Mouse (Mus musculus) testis, postnatal 10 days (tissue): ENCODE measurements around the gene Adra1b.

Experiments used
- DNase-seq: peaks from one replicate; pipeline ENCODE4 v3.0.0; 2021; ENCODE audit warnings: low spot score

Gene Adra1b

GRCm38 (mm10) chr11:43895323-43895722, 5.7 kb downstream of the Adra1b start:
- DNase-seq = no peak

- no peak for DNase-seq
Measured at GRCm38 (mm10) chr11:43892546-43892945, 8.5 kb downstream of the Adra1b start.

DNA sequence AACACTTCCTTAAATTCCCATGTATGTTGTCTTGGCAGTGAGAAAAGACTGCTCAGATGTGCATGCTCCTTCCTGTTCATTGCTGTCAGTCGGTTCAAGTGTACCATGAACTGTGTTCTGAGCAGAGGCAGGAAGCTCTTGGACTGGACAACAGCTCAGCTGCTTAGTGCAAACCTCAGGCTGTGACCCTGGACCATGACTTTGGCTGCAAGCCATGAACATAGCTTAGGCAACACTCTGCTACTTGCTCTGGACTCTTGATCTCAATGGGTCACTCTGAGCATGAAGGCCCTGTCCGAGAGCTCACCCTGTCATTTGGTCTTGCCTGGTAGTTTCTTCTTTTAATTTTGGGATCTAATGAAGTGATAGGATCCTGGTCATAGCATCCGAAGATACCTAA, 9.6 kb downstream of the Adra1b start:
- DNase-seq = no peak

DNA sequence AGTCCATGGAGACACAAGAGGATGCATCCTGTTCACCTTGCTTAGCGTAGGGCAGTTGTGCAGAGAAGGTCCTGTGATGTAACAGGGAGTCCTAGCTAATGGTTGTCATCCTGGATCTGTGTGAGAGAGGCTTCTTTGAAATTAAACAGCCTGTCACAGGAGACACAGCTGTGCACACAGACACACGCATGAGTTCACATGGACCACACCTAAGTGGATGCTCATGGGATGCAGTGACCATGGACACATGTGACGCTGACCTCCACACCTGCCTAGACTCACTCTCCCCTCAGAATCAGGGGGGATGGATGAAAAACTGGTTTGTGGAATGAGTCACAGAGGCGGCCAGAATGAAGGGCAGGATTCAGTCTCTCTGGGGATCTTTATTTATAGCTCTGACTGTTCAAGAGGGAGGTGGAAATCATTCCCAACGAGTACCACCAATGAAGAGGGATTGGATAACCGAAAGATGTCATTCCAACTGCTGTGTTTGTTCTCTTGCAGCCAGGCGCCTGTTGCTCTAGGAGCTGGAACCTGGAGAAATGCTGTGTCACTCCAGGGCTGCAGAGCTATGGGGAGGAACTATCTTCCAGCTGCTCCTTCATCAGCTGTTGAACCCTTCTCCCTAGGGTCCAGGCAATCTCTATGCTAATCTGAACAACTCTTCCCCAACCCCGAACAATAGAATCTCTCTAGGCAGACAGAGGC, 11.6 kb downstream of the Adra1b start:
- no peak for DNase-seq

DNA sequence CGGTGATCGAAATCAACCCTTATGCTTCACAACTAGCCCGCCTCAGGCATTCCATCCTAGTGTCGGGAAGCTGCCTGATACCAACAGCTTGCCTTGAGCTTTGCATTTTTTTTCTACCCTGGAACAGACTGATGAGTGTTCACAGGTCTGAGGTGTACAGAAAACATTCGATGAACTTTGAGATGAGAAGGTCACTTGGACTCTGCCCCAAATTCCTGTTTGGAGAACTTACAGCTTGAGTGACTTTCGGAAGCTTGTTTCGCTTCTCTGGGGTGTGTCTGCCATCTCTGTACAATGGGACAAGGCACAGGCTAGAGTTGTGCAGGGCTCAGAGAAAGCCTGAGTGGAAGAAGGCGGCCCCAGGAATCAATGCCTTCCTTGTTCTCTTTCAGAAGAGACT, 12.3 kb downstream of the Adra1b start:
- no peak for DNase-seq

DNA sequence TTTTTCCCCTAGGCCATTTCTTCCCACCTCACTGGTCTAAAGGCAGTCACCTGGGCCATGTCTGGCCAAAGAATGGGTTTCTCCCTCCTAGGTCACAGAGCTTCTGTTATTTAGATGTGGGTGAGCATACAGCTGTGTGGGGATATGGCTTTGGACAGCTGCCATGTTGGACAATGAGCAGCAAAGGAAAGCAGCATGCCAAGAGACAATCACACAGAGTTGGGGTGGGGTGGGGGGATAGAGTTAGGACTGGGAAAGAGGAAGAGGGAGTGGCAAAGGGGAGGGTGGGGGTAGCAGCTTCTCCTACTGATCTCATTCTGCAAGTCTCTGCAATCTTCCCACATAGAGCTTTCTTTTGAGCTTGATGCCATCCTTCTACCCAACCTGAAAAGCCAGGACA, 13.4 kb downstream of the Adra1b start:
- no peak for DNase-seq

DNA sequence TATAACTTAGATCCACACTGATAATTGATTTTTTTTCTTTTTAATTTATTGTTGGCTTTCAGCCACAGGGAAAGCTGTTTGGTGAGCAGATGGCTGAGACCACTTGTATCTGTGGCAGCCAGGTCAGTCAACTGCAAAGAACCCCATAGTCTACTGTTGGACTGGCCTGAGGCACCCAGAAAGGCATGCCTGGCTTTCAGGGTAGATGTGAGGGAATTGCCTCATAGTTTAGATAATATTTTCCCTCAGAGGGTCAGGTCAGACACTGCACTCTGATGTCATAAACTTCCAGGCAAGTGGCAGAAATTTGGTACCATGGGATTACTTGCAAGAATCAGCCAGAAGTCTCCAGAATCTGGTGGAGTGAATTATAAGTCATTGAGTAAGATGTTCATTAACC, 16.5 kb downstream of the Adra1b start:
- no peak for DNase-seq

DNA sequence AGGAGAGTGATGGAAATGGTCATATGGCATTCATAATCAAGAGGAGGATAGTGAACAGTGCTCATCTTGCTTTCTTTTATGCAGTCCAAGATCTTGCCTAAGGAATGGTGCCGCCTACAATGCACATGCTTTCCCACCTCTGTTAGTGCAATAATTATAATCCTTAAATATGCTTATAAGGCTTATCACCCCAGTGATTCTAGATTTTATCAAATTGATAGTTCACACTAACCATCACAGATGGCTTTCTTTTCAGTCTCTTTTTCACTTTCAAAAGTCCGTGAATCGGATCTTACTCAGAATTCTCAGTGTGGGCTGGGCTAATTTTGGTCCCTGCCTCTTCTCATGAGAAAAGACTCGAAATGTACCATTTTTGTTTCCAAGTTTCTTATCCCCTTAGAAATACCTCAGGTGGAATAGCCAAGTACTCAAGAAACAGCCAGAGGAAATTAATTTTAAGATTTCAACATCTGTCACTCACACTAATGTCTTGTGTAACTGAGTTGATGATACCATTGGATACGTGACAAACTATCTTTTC, 17.3 kb downstream of the Adra1b start:
- DNase-seq = no peak

DNA sequence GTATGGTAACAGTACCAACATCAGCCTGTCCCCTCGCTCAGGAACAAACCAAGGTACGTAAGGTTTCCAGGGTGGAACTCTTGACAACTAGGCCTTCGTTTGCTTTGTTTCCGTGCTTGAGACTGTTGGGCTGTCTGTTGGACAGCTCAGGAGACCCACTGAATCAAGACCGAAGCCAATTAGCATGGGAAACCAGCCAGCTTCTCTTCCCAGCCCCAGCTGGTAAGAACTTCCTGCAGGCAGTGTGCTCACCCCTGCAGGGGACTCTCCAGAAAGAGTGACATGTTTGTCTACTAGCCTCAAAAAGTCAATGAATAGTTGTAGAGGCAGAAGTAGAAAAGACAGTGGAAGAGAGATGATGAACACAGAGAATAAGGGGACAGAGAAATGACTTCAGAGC, 23.8 kb downstream of the Adra1b start:
- no peak for DNase-seq

DNA sequence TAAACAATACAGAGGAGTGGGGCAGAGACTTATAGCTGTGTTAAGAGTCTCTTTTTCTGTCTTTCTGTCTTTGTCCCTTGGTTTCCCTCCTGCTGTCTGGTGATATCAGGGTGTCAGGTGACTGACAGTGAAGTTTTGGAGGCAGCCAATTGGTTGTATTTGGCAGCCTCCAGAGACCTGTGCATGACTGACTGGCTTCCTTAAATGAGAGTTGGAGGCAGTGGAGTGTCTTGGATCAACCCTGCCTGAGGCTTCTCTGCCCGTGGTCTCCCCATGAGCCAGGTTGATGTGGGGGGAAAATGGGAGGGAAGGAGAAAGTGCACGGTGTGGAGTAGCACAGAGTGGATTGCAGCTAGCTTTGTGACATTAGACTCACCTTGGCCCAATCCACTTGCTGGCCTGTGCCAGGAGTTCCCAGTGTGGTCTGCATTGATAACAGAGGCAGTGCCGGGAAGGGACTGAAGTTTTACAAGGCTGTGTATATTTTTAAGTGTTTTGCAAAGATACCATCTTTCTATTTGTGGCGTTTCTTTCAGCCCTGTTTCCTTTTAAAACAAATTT, 33.2 kb downstream of the Adra1b start:
- DNase-seq = no peak

DNA sequence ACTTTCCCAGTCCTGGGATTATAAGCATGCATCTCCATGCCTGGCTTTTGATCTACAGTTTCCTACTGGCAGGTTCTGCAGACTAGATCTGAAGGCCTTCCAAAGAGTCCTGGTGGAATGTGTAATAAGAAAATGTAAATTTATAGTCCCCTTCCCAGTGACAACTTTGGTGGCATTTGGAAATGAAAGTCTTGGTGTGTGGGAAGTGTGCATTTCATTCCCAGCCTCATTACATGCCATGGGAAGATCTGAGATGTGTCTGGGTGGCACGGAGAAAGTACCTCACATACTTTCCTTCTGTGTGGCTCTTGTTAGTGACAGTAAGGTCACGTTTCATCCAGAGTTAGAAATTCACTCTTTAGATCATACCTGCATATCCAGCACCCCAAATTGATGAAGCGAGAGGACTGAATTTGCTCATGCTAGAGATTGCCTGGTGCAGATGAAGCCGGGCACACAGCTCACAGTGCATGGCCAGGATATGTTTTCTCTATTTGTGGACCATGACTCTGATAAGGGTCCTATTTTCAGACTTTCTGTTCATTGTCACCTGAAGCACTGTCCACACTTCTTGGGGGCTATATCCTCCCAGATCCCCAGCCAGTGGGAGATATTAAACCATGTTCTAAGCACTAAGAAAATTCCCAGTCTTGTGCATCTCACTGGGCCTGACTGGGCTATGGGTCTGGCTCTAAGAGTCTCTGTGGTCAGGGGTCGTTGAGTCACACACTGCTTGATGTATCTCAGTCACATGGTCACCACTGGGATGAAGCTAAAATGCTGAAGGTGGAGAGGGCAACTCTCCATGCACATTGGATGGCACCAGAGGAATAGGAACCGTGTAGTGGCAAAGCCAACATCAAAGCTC, 35.5 kb downstream of the Adra1b start:
- no peak for DNase-seq

GRCm38 (mm10) chr11:43853046-43853445, 48.0 kb downstream of the Adra1b start:
- no peak for DNase-seq

GRCm38 (mm10) chr11:43848056-43848455, 53.0 kb downstream of the Adra1b start:
- DNase-seq = no peak

DNA sequence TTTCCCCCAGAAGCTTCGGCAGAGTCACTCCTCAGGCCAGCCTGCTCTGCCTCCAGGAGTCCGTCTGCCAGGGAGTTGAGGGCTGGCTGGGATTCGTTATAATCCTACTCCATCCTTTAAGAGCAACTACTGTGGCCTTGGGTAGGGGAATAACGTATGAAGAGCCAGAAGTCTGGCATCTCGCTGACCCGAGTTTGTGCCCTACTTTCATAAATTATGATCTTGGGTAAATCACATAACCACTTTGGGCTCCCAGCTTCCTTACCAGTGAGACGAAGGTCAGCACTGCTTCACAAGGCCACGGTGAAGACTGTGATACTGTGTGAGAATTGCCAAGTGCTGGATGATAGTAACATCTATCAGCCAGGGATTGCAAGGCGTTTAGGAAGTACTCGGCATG, 59.4 kb downstream of the Adra1b start:
- DNase-seq = no peak

DNA sequence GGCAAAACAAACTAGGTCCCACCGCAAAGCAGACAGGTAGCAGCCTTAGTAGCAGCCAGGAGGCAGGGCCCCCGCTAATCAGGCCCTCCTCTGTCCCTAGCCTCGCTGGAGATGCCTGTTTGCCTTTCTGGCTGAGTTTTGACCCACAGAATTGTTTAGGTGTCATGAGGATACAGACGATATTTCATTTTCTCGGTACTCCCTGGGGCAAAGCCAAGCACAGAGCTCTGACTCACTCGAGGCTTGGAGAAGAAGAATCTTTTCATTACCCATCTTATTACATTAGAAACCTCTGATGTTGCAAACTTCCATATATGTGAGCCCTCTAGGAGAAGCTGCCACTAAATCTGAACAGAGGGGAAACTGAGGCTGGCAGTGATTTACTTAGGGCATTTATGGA, 60.5 kb downstream of the Adra1b start:
- no peak for DNase-seq

- DNase-seq = peak; percentile 86
Measured at GRCm38 (mm10) chr11:43835880-43836740, 64.9 kb downstream of the Adra1b start.

- DNase-seq = no peak
Measured at GRCm38 (mm10) chr11:43835456-43835855, 65.6 kb downstream of the Adra1b start.

- DNase-seq = no peak
Measured at GRCm38 (mm10) chr11:43834531-43834930, 66.5 kb downstream of the Adra1b start.

GRCm38 (mm10) chr11:43831530-43831929, 69.5 kb downstream of the Adra1b start:
- no peak for DNase-seq

DNA sequence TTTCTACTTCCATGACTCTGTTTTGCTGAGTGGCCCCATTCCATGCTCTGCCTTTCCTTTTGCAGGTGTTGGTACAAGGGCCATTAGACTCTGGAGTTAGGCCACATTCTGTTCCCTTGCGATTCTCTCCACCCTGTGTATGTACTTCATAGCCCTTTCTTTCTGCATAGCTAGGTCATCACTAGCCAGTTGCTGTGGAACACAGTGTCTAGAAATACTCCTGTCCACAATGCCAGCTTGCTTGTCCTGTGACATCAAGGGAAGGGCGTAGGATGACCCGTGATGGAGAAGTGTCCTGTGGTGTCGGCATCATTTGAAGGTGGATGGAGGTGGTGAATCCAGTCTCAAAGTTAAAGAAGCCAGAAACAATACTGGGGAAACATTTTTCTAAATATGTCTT, 74.2 kb downstream of the Adra1b start:
- DNase-seq = no peak

- DNase-seq = no peak
Measured at GRCm38 (mm10) chr11:43823349-43823748, 77.7 kb downstream of the Adra1b start.
